Mouse (Mus musculus): ENCODE measurements around the gene Timm50. TPM values are rescaled to one million over a fixed set of nuclear protein-coding genes. Genes with fewer than 3 reads are reported as not detected.

Timm50 gene
- polyA plus RNA-seq, 2 experiments, result 98.1 to 138 TPM

- no peaks in the 10 kb centered on the region for H3K9me3 ChIP-seq (ENCODE audit: control insufficient read depth, low read length)
- DNase-seq (ENCODE audit: low spot score) (no peak), ATAC-seq (ENCODE audit: low FRiP score, low read depth) (no peak)
- no peaks in the 10 kb centered on the region for H3K27me3 ChIP-seq (ENCODE audit: control insufficient read depth, insufficient read depth, low read length)
- no peak overlapping the region for H3K4me3 ChIP-seq (replicated peaks; ENCODE audit: low read length)
- no peak overlapping the region for H3K27ac ChIP-seq (replicated peaks; ENCODE audit: low read depth, low read length)
- H3K4me1 ChIP-seq (ENCODE audit: control insufficient read depth, insufficient read depth, low read length), result no peaks in the 10 kb centered on the region
- no peak overlapping the region for H3K9ac ChIP-seq (ENCODE audit: low read depth, low read length, severe bottlenecking)
- peaks cover 88% of the 10 kb centered on the region for H3K36me3 ChIP-seq (ENCODE audit: control insufficient read depth, insufficient read depth, low read length)
- no peak for TF ChIP-seq POLR2A (IDR thresholded peaks at IDR 0.05; ENCODE audit: borderline replicate concordance, extremely low read depth, insufficient read depth, insufficient read length)
- no peak overlapping the region for H3K4me2 ChIP-seq (replicated peaks; ENCODE audit: low read depth, low read length, severe bottlenecking)
- 86% methylated on average over 3 of the region's 3 CpGs for WGBS
These were observed 6.2 kb upstream of the Timm50 start for GRCm38 (mm10) chr7:28318036-28318435.

GRCm38 (mm10) chr7:28311151-28311925 lies 534 bp downstream of the Timm50 start:
- peak overlapping the region; percentile 85 for H3K9ac ChIP-seq (ENCODE audit: low read depth, low read length, severe bottlenecking)
- DNase-seq (ENCODE audit: low spot score) (no peak), ATAC-seq (ENCODE audit: low FRiP score, low read depth) (peak; percentile 54)
- peak overlapping the region; percentile 95 for H3K4me3 ChIP-seq (replicated peaks; ENCODE audit: low read length)
- peak overlapping the region; percentile 85 for H3K4me2 ChIP-seq (replicated peaks; ENCODE audit: low read depth, low read length, severe bottlenecking)
- H3K27me3 ChIP-seq (ENCODE audit: control insufficient read depth, insufficient read depth, low read length), result no peaks in the 10 kb centered on the region
- peaks cover 5% of the 10 kb centered on the region for H3K4me1 ChIP-seq (ENCODE audit: control insufficient read depth, insufficient read depth, low read length)
- peaks cover 64% of the 10 kb centered on the region for H3K36me3 ChIP-seq (ENCODE audit: control insufficient read depth, insufficient read depth, low read length)
- H3K27ac ChIP-seq (replicated peaks; ENCODE audit: low read depth, low read length), result peak overlapping the region; percentile 55; the same call in 1 of the 2 replicates
- TF ChIP-seq POLR2A (IDR thresholded peaks at IDR 0.05; ENCODE audit: borderline replicate concordance, extremely low read depth, insufficient read depth, insufficient read length), result no peak
- H3K9me3 ChIP-seq (ENCODE audit: control insufficient read depth, low read length), result no peaks in the 10 kb centered on the region
- 7% methylated on average over 35 of the region's 35 CpGs for WGBS

GRCm38 (mm10) chr7:28309737-28310136 lies 2.1 kb downstream of the Timm50 start:
- WGBS, result 39% methylated on average over 9 of the region's 9 CpGs
- Histone ChIP-seq H3K9ac (ENCODE audit: low read depth, low read length, severe bottlenecking) (no peak overlapping the region), H3K9me3 (ENCODE audit: control insufficient read depth, low read length) (no peaks in the 10 kb centered on the region), H3K36me3 (ENCODE audit: control insufficient read depth, insufficient read depth, low read length) (peaks cover 64% of the 10 kb centered on the region), H3K27ac (replicated peaks; ENCODE audit: low read depth, low read length) (no peak overlapping the region), H3K4me2 (replicated peaks; ENCODE audit: low read depth, low read length, severe bottlenecking) (no peak overlapping the region), H3K4me3 (replicated peaks; ENCODE audit: low read length) (no peak overlapping the region), H3K4me1 (ENCODE audit: control insufficient read depth, insufficient read depth, low read length) (peaks cover 5% of the 10 kb centered on the region), H3K27me3 (ENCODE audit: control insufficient read depth, insufficient read depth, low read length) (no peaks in the 10 kb centered on the region)
- ATAC-seq (ENCODE audit: low FRiP score, low read depth) (no peak), DNase-seq (ENCODE audit: low spot score) (no peak)
- no peak for TF ChIP-seq POLR2A (IDR thresholded peaks at IDR 0.05; ENCODE audit: borderline replicate concordance, extremely low read depth, insufficient read depth, insufficient read length)

GRCm38 (mm10) chr7:28306216-28306615 lies 5.7 kb downstream of the Timm50 start:
- DNase-seq (ENCODE audit: low spot score), result no peak
- no peak overlapping the region for H3K4me3 ChIP-seq (replicated peaks; ENCODE audit: low read length)
- no peaks in the 10 kb centered on the region for H3K9me3 ChIP-seq (ENCODE audit: control insufficient read depth, low read length)
- no peak overlapping the region for H3K9ac ChIP-seq (ENCODE audit: low read depth, low read length, severe bottlenecking)
- H3K36me3 ChIP-seq (ENCODE audit: control insufficient read depth, insufficient read depth, low read length), result peaks cover 58% of the 10 kb centered on the region
- H3K4me1 ChIP-seq (ENCODE audit: control insufficient read depth, insufficient read depth, low read length), result peaks cover 5% of the 10 kb centered on the region; the same call in 1 of the 2 replicates
- no peak overlapping the region for H3K4me2 ChIP-seq (replicated peaks; ENCODE audit: low read depth, low read length, severe bottlenecking)
- H3K27ac ChIP-seq (replicated peaks; ENCODE audit: low read depth, low read length), result no peak overlapping the region
- no peak for TF ChIP-seq POLR2A (IDR thresholded peaks at IDR 0.05; ENCODE audit: borderline replicate concordance, extremely low read depth, insufficient read depth, insufficient read length)
- ATAC-seq (ENCODE audit: low FRiP score, low read depth), result no peak
- peaks cover 7% of the 10 kb centered on the region for H3K27me3 ChIP-seq (ENCODE audit: control insufficient read depth, insufficient read depth, low read length)
- 96% methylated on average over 8 of the region's 8 CpGs for whole genome bisulfite sequencing

- H3K4me2 ChIP-seq (replicated peaks; ENCODE audit: low read depth, low read length, severe bottlenecking), result no peak overlapping the region
- no peak for TF ChIP-seq POLR2A (IDR thresholded peaks at IDR 0.05; ENCODE audit: borderline replicate concordance, extremely low read depth, insufficient read depth, insufficient read length)
- no peak overlapping the region for H3K9ac ChIP-seq (ENCODE audit: low read depth, low read length, severe bottlenecking)
- no peaks in the 10 kb centered on the region for H3K9me3 ChIP-seq (ENCODE audit: control insufficient read depth, low read length)
- H3K4me1 ChIP-seq (ENCODE audit: control insufficient read depth, insufficient read depth, low read length), result no peaks in the 10 kb centered on the region; the same call in 1 of the 2 replicates
- H3K4me3 ChIP-seq (replicated peaks; ENCODE audit: low read length), result no peak overlapping the region
- 92% methylated on average over 10 of the region's 10 CpGs for WGBS
- peaks cover 13% of the 10 kb centered on the region for H3K27me3 ChIP-seq (ENCODE audit: control insufficient read depth, insufficient read depth, low read length)
- no peak overlapping the region for H3K27ac ChIP-seq (replicated peaks; ENCODE audit: low read depth, low read length)
- H3K36me3 ChIP-seq (ENCODE audit: control insufficient read depth, insufficient read depth, low read length), result peaks cover 58% of the 10 kb centered on the region
- ATAC-seq (ENCODE audit: low FRiP score, low read depth), result no peak
- DNase-seq (ENCODE audit: low spot score), result no peak
These were observed 6.2 kb downstream of the Timm50 start for GRCm38 (mm10) chr7:28305641-28306040.
